Mouse (Mus musculus) forebrain, embryonic 10.5 days (tissue): ENCODE data around the gene Tbl2. TPM values are rescaled to one million over a fixed set of nuclear protein-coding genes. Genes with fewer than 3 reads are reported as not detected.

Experiments
- DNase-seq: peaks from one replicate; pipeline ENCODE4 v3.0.0-alpha.2; 2017; ENCODE audit warnings: low spot score; ENCODE audit errors: extremely low spot score
- H3K27ac ChIP-seq: fragments of 300-500 bp; sonication (generic); 2 replicates; pipeline ENCODE4 v1.5.1; 2016; ENCODE audit warnings: mild to moderate bottlenecking
- H3K27me3 ChIP-seq: fragments of 300-500 bp; sonication (generic); 2 replicates; pipeline ENCODE4 v1.6.1; 2016; ENCODE audit warnings: mild to moderate bottlenecking; ENCODE audit not compliant: poor library complexity, severe bottlenecking
- H3K36me3 ChIP-seq: fragments of 300-500 bp; sonication (generic); replicated peaks from 2 replicates; pipeline ENCODE4 v1.6.1; 2016; ENCODE audit warnings: mild to moderate bottlenecking, moderate library complexity
- H3K4me1 ChIP-seq: fragments of 300-500 bp; sonication (generic); 2 replicates; pipeline ENCODE4 v1.6.1; 2016
- H3K4me3 ChIP-seq: fragments of 300-500 bp; sonication (generic); 2 replicates; pipeline ENCODE4 v1.5.1; 2016; ENCODE audit warnings: mild to moderate bottlenecking, moderate library complexity
- H3K9me3 ChIP-seq: fragments of 300-500 bp; sonication (generic); 2 replicates; pipeline ENCODE4 v1.6.1; 2016; ENCODE audit warnings: mild to moderate bottlenecking, moderate library complexity
- WGBS: fragments of 180-500 bp; shearing (Covaris S2); methylation state at CpG from one replicate; pipeline ENCODE4 v1.1.7; 2016; 5-methylcytosine and 5-hydroxymethylcytosine counted together
- polyA plus RNA-seq: library from polyadenylated mRNA; unstranded; fragments of >200 nt; fragmentation: Nextera tagmentation; extraction: Ambion mirVana; gene quantifications from 2 replicates; pipeline ENCODE4 v1.2.1, GENCODE M21; 2016

Gene Tbl2
- polyA plus RNA-seq, 1 experiment from 2014 or later, result 23.8 TPM

DNA sequence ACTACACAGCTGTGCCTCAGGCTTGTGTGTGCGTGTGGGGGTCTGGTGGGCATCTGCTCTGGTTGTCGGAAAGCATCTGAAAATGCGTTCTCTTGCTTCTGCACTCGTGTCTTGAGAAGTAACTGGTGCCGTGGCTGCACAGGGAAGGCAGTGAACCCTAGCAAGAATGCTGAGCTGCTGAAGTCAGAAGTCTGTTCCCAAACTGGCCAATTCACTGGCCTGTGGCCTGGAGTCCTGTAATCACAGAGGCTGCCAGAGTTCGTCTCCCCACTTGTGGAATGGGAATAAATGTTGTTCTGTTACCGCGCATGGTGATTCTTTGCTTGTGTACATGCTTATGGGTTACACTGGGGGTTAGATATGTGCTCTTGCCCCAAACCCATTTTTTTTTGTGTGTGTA, 12.9 kb downstream of the Tbl2 start:
- H3K4me3 ChIP-seq, result no peak overlapping the region
- no peak overlapping the region for H3K27ac ChIP-seq
- no peaks in the 10 kb centered on the region for H3K27me3 ChIP-seq
- no peak for DNase-seq
- WGBS, result 95% methylated on average over 8 of the region's 8 CpGs
- peaks cover 67% of the 10 kb centered on the region for H3K36me3 ChIP-seq
- H3K4me1 ChIP-seq, result no peaks in the 10 kb centered on the region
- H3K9me3 ChIP-seq, result no peaks in the 10 kb centered on the region

DNA sequence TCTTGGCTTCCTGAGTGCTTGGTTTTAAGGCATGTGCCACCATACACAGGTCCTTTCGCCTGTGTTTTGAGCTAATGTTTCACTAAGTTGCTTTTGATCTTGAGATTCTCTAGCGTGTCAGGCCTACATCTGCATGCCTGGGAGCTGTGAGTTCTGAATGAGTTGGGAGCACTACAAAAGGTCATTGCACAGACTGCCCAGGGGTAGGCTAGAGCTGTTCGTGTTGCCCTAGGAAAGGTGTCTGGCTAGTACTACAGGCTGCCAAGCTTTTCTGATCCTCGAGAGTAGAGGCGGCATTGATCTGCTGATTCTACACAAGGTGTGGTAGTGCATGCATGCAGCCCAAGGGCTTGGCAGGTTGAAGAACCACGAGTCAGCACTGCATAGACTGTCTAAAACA, 13.4 kb downstream of the Tbl2 start:
- no peak for DNase-seq
- H3K4me1 ChIP-seq, result peaks cover under 1% of the 10 kb centered on the region; the same call in 1 of the 2 replicates
- H3K27ac ChIP-seq, result no peak overlapping the region
- H3K4me3 ChIP-seq, result no peak overlapping the region
- H3K36me3 ChIP-seq, result peaks cover 63% of the 10 kb centered on the region
- no peaks in the 10 kb centered on the region for H3K9me3 ChIP-seq
- no peaks in the 10 kb centered on the region for H3K27me3 ChIP-seq
- WGBS, result 93% methylated on average over 6 of the region's 6 CpGs

DNA sequence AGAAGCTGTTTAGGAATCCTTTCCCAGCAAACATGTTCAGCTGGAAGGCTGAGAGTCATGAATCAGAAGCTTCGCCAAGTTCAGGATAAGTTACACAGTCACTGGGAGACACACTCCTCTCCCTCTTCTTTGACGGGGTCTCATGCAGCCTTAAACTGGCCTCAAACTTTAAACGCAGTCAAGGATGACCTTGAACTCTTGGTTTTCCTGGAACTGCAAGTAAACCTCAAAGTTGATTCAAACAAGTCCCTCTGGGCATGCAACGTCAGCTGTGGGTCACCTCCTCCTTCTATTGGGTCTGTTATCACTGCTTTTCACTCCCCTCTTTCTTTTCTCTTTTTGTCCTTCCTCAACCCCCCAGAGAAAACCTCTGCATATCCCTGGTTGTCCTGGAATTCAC, 17.5 kb downstream of the Tbl2 start:
- H3K36me3 ChIP-seq, result peaks cover 33% of the 10 kb centered on the region
- WGBS, result 93% methylated on average over 4 of the region's 4 CpGs
- no peak for DNase-seq

DNA sequence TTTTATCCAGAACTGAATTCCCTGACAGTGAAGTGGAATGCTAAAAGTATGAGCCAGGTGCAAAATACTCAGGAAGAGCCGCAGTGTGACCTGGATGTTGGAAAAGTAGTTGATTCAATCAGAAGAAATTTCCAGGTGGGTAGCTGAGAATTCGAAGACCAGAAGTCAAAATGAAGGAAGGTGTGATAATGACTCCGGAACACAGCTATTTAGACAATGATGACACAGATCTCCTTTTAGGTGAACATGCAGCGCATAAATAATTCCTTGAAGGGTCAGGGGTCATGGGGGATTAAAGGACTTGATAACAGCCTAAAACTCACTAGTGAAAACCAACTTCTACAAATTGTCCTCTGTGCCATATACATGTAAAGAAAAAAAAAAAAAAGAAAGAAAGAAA, 18.0 kb downstream of the Tbl2 start:
- peaks cover 18% of the 10 kb centered on the region for H3K4me1 ChIP-seq
- H3K36me3 ChIP-seq, result peaks cover 33% of the 10 kb centered on the region
- H3K27me3 ChIP-seq, result no peaks in the 10 kb centered on the region
- H3K27ac ChIP-seq, result no peak overlapping the region; the same call in 1 of the 2 replicates
- H3K9me3 ChIP-seq, result no peaks in the 10 kb centered on the region
- no peak overlapping the region for H3K4me3 ChIP-seq
- WGBS, result 98% methylated on average over 4 of the region's 4 CpGs
- DNase-seq, result no peak

More for the DNA sequence above, 17.5 kb downstream of the Tbl2 start:
- Histone ChIP-seq H3K4me3 (no peak overlapping the region), H3K9me3 (no peaks in the 10 kb centered on the region), H3K4me1 (peaks cover 18% of the 10 kb centered on the region), H3K27me3 (no peaks in the 10 kb centered on the region), H3K27ac (no peak overlapping the region)

DNA sequence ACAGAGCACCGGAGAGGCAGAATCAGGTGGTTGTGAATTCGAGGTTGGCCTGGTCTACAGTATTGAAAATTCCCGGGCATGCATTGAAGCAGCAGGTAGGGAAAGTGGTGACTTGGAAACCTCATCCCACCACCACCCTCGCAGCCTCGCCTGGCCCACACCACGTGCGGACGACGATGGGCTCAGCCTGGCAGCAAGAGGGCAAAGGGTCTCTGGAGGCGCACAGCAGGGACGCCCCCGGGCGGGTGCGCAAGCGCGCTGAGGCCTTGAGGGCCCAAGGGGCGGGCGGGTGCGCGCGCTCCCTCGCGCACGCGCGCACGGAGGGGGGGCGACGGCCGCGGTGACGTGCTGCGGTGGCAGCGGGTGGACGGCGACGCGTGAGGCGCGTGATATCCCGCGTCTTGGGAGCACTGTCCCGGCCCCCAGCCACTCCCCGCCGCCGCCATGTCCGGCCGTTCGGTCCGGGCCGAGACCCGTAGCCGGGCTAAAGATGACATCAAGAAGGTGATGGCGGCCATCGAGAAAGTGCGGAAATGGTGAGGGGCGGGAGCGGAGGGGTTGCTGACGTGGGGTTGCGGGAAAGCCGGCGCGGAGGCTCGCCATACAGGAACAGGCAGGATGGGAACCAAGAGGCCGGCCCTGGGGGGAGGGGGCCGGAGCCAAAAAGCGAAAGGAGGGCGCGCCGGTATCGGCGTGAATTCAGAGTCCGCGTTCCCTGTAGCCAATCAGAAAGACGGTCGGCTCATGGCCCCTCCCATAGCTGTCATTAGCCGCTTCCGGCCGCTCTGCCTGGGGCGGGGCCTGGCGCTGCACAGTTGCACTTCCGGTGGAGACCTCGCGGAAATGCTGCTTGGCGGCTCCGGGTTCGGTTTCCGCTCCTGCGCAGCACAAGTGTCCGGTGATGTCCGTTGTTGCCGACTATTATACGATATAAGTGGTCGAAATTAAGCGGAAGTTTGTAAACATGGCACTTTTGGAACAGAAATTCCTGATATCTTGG, 18.9 kb downstream of the Tbl2 start, which contains the start of gene Bcl7b:
TSS of gene Bcl7b (plus strand) at position 221 of the 1,000 bp plus-strand sequence.
- Histone ChIP-seq H3K4me1 (peaks cover 18% of the 10 kb centered on the region), H3K9me3 (no peaks in the 10 kb centered on the region), H3K27me3 (no peaks in the 10 kb centered on the region), H3K4me3 (peak within 1 kb of the TSS; percentile 80), H3K27ac (peak within 1 kb of the TSS; percentile 98), H3K36me3 (peaks cover 33% of the 10 kb centered on the region)
- WGBS, result 2% methylated on average over 95 of the region's 95 CpGs
- DNase-seq, result peak; percentile 98

DNA sequence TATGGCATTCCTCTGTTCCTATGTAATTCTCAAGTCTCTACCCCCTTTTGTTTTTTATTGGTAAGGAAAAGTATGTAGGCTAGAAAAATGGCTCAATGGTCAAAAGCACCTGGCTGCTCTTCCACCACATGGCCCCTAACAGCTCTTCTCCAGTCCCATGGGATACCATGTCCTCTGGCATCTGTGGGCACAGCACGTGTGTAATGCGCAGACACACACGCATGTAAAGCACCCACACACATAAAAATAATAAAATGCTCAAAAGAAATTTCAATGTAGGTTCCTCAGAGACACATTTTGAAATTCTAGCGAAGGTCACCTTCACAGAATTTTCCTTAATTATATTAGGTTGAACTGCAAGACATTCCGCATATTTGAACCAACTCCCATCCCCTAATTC, 20.0 kb downstream of the Tbl2 start:
- H3K36me3 ChIP-seq, result peaks cover 36% of the 10 kb centered on the region
- H3K27ac ChIP-seq, result peak overlapping the region; percentile 98
- no peaks in the 10 kb centered on the region for H3K9me3 ChIP-seq
- 96% methylated on average over 5 of the region's 5 CpGs for WGBS
- no peak for DNase-seq
- peaks cover 18% of the 10 kb centered on the region for H3K4me1 ChIP-seq
- H3K4me3 ChIP-seq, result peak overlapping the region; percentile 80
- H3K27me3 ChIP-seq, result no peaks in the 10 kb centered on the region

DNA sequence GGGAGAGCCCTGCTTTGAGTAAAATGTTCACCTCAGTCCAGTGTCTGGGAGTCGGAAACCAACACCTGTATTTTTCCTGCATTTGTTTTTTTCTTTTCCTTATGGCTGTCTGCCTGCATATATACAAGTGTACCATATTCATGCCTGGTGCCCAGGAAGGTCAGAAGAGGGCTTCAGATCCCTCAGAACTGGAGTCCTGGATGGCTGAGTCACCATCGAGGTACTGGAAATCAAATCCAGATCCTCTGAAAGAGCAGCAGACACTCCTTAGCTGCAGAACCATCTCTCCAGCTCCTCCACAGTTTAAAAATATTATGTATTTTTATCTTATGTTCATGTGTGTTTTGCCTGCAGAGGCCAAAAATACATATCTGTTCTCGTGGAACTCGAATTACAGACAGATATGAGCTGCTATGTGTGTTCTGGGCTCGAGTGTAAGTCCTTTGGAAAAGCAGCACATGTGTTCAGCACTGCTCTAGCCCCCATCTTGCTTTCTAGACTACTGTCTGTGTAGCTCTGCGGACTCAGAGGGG, 22.3 kb downstream of the Tbl2 start:
- H3K4me3 ChIP-seq, result no peak overlapping the region
- no peak for DNase-seq
- peaks cover 18% of the 10 kb centered on the region for H3K4me1 ChIP-seq
- no peak overlapping the region for H3K27ac ChIP-seq
- WGBS, result 91% methylated on average over 6 of the region's 6 CpGs
- no peaks in the 10 kb centered on the region for H3K9me3 ChIP-seq
- H3K27me3 ChIP-seq, result no peaks in the 10 kb centered on the region
- H3K36me3 ChIP-seq, result peaks cover 56% of the 10 kb centered on the region

DNA sequence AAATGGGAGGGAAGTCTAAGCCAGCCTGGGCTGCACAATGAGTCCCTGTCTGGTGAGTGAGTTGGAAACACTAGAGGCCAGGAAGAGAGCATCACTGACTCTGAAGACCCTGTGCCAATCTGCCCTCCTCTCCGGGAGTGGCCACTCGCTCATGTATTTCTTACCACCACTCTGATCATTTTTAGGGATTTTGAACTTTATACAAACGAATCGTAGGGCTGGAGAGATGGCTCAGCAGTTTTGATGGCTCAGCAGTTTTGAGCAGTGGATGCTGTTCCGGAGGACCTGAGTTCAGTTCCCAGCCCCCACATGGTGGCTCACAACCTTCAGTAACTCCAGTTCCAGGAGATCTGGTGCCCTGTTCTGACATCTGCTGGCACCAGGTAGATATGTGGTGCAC, 23.5 kb downstream of the Tbl2 start:
- no peak for DNase-seq
- Histone ChIP-seq H3K27ac (no peak overlapping the region), H3K4me3 (no peak overlapping the region), H3K36me3 (peaks cover 69% of the 10 kb centered on the region), H3K9me3 (no peaks in the 10 kb centered on the region), H3K4me1 (peaks cover 15% of the 10 kb centered on the region), H3K27me3 (no peaks in the 10 kb centered on the region)
- WGBS, result 95% methylated on average over 5 of the region's 5 CpGs

DNA sequence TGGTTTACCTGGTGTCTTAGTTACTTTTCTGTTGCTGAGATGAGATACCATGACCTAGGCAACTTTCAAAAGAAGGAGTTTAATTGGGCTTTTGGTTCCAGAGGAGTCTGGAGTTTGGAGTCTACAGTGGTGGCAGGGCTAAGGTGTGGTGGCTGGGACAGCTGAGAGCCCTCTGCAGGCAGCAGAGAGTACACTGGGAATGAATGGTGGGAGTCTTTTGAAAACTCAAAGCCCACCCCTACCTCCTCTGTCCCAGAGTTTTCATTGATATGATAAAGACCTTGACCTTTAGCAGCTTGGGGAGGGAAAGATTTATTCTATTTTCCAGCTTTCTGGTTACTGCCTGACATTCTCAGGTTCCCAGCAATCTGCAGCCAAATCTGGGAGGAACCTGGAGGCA, 25.6 kb downstream of the Tbl2 start:
- no peaks in the 10 kb centered on the region for H3K27me3 ChIP-seq
- H3K4me1 ChIP-seq, result peaks cover 1% of the 10 kb centered on the region
- no peak overlapping the region for H3K27ac ChIP-seq
- no peak for DNase-seq
- H3K9me3 ChIP-seq, result no peaks in the 10 kb centered on the region
- H3K4me3 ChIP-seq, result no peak overlapping the region
- peaks cover 90% of the 10 kb centered on the region for H3K36me3 ChIP-seq

DNA sequence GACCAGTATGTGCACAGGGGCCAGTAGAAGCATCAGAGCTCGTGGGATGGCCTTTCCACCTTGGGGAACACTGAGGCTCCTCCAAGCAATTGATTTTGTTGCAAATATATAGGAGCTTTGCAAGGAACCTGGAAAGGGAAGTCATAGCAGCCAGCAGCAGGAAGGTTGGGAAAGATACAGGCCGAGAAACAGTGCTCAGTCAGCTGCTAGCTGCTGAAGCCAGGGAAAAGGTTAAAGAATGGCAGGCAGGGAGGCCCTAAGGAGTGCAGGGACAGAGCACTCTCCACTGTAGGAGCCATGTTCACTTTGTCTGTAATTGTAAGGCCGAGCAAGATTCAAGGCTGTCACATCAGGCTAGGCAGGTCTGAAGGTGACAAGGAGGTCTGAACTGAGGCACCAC, 29.1 kb downstream of the Tbl2 start:
- WGBS, result 81% methylated on average over 3 of the region's 3 CpGs
- H3K4me1 ChIP-seq, result no peaks in the 10 kb centered on the region
- H3K36me3 ChIP-seq, result peaks cover 97% of the 10 kb centered on the region
- no peak for DNase-seq
- H3K27me3 ChIP-seq, result no peaks in the 10 kb centered on the region
- no peak overlapping the region for H3K4me3 ChIP-seq
- H3K27ac ChIP-seq, result no peak overlapping the region
- no peaks in the 10 kb centered on the region for H3K9me3 ChIP-seq

DNA sequence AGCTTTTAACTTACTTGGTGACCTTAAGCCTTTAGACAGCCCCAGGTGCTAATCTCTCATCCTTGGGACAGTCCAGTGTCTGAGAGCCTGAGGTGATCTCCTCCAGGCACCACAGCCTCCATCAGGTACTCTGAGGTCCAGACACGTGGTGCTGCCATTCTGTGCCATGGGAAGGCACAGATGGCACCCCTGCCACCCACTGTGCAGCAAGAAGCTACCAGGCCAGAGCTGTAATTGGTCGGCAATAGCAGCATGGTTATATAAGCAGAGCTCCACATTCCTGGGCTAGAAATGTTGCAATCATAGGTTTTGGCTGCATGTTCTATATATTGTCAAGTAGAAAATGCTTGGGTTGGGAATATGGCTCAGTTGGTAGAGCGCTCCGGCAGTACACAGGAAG, 29.5 kb downstream of the Tbl2 start:
- Histone ChIP-seq H3K9me3 (no peaks in the 10 kb centered on the region), H3K4me3 (no peak overlapping the region), H3K27me3 (no peaks in the 10 kb centered on the region), H3K4me1 (no peaks in the 10 kb centered on the region), H3K36me3 (peaks cover 95% of the 10 kb centered on the region), H3K27ac (no peak overlapping the region)
- DNase-seq, result no peak
- 93% methylated on average over 4 of the region's 4 CpGs for whole genome bisulfite sequencing

DNA sequence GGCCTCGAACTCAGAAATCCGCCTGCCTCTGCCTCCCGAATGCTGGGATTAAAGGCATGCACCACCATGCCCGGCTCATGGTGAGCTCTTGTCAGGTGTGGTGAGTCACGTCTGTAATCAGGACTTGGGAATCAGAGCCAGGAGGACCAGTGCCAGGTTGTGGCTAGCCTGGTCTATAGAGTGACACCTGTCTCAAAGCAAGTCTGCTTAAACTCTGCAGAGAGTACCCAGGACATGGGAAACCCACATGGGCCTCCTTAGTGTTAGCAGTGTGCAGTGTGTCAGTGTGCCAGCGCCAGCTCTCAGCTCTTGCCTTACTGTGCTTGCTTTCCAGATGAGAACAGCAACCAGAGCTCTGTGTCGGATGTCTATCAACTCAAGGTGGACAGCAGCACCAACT, 30.2 kb downstream of the Tbl2 start:
- no peak overlapping the region for H3K27ac ChIP-seq
- no peaks in the 10 kb centered on the region for H3K4me1 ChIP-seq
- no peaks in the 10 kb centered on the region for H3K27me3 ChIP-seq
- no peak overlapping the region for H3K4me3 ChIP-seq
- H3K9me3 ChIP-seq, result peaks cover 2% of the 10 kb centered on the region
- DNase-seq, result no peak
- peaks cover 91% of the 10 kb centered on the region for H3K36me3 ChIP-seq
- WGBS, result 95% methylated on average over 7 of the region's 7 CpGs

DNA sequence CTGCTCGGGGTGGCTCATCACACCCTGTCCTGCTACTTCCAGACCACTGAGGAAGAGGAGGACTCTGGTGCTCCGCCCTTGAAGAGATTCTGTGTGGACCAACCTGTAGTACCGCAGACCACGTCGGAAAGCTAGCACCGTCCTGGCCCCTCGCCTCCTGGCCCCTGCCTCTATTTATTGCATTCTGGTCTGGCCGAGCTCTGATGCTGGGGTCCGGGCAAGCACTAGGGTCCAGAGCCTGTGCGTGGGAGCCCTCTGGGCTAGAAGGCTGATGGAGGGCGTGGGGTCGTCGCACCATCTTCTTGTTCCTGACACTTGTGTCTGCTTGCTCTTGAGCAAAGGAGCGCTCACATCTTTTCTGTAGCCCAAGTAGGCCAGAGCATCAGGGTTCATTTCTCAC, 31.3 kb downstream of the Tbl2 start:
- H3K4me1 ChIP-seq, result peaks cover under 1% of the 10 kb centered on the region; the same call in 1 of the 2 replicates
- no peaks in the 10 kb centered on the region for H3K27me3 ChIP-seq
- H3K4me3 ChIP-seq, result no peak overlapping the region
- WGBS, result 97% methylated on average over 14 of the region's 14 CpGs
- no peak for DNase-seq
- H3K36me3 ChIP-seq, result peaks cover 85% of the 10 kb centered on the region
- H3K9me3 ChIP-seq, result peaks cover 8% of the 10 kb centered on the region
- no peak overlapping the region for H3K27ac ChIP-seq
